Mouse (Mus musculus): ENCODE measurements around the gene Ttc7b. TPM values are rescaled to one million over a fixed set of nuclear protein-coding genes. Genes with fewer than 3 reads are reported as not detected.

Ttc7b gene
- polyA plus RNA-seq, 1 experiment from 2014 or later = 5.0 TPM

DNA sequence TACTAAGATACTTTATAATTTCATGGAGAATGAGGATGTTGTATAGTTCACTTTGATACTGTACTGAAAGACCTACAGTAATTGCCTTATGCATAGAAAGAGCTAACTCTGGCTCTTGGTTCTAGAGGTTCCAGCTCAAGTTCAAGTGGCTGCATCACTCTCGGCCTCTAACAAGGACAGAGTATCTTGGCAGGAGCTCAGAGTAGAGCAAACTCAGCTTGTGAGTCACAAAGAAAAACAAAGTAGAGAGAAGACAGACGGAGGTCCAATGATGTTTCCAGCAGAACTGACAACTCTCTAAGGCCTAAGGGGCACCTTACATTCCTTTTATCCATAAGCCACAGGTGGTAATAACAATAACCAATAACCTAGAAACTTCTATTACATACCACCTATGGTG, 150.8 kb downstream of the Ttc7b start:
- Histone ChIP-seq H3K36me3 (peaks cover 55% of the 10 kb centered on the region), H3K9me3 (no peaks in the 10 kb centered on the region), H3K4me2 (no peak overlapping the region), H3K9ac (no peak overlapping the region), H3K4me1 (no peaks in the 10 kb centered on the region), H3K4me3 (no peak overlapping the region), H3K27ac (no peak overlapping the region), H3K27me3 (no peaks in the 10 kb centered on the region)
- ATAC-seq (ENCODE audit: insufficient number of reproducible peaks, low FRiP score, low TSS enrichment, low read depth) = no peak
- WGBS = 92% methylated on average over 2 of the region's 2 CpGs

DNA sequence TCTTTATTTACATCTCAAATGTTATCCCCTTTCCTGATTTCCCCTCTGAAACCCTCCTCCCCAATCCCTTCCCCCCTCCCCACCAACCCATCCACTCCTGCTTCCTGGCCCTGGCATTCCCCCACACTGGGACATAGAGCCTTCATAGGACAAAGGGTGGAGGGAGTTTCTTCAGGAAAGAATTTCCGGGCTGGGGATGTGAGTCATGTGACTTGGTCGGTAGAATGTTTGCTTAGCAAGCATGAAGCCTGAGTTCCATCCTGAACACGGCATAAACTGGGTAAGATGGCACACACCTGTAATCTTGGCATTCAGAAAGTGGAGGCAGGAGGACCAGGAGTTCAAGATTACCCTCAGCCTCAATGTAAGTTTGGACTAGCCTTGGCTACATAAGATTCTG, 151.4 kb downstream of the Ttc7b start:
- Histone ChIP-seq H3K36me3 (peaks cover 54% of the 10 kb centered on the region), H3K4me1 (no peaks in the 10 kb centered on the region), H3K9ac (no peak overlapping the region), H3K27ac (no peak overlapping the region), H3K4me3 (no peak overlapping the region), H3K27me3 (no peaks in the 10 kb centered on the region), H3K4me2 (no peak overlapping the region), H3K9me3 (no peaks in the 10 kb centered on the region)
- no peak for ATAC-seq (ENCODE audit: insufficient number of reproducible peaks, low FRiP score, low TSS enrichment, low read depth)
- 69% methylated on average over 3 of the region's 3 CpGs for WGBS

DNA sequence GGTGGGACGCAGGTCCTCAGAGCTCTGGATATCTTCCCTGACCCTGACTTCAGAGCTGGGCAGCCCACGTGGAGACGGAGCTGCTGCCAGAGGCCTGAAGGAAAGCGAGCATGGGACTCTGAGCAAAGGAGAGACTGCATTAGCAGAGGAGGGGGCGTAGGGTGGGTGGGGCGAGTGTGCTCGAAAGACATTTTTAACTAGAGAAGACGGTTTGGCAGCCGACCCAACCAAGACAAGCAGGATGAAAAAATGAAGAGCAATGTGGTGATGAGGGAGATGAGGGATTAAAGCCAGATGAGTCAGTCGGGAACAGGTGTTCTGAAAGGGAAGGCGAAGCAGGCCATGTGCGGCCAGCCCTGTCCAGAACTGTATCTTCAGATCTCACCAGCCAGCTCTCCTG, 159.3 kb downstream of the Ttc7b start:
- H3K27ac ChIP-seq = no peak overlapping the region
- H3K36me3 ChIP-seq = peaks cover 32% of the 10 kb centered on the region
- peaks cover 9% of the 10 kb centered on the region for H3K4me1 ChIP-seq
- ATAC-seq (ENCODE audit: insufficient number of reproducible peaks, low FRiP score, low TSS enrichment, low read depth) = no peak
- no peak overlapping the region for H3K4me3 ChIP-seq
- H3K27me3 ChIP-seq = no peaks in the 10 kb centered on the region
- H3K9ac ChIP-seq = no peak overlapping the region
- H3K4me2 ChIP-seq = no peak overlapping the region
- no peaks in the 10 kb centered on the region for H3K9me3 ChIP-seq
- 74% methylated on average over 12 of the region's 12 CpGs for WGBS

DNA sequence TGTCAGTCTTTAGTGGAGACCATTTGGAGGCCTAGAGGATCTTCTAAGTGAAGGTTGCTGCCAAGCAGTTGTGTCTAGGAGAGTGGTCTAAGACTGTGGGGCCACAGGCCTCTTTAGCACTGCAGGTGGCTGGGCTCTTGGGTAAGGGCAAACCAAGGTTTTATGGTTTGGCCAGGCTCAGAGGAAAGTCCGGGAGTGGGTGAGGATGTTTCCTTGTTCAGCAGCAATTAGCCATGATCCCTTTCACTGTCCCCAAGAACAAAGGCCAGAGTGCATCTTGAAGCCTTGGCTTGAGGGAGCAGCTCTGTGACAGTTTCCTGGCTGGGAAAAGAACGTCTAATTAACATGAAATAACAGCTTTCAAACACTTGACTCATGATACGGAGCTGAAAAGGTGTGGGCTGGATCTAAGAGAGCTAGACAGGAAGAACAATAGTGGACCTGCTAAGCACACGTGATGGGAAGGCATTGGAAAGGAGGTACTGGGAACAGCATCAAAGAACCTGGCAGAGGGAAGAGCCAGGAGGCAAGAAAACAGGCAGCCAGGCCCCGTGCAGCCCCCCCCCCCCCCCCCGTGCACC, 162.5 kb downstream of the Ttc7b start:
- Histone ChIP-seq H3K27me3 (no peaks in the 10 kb centered on the region), H3K4me3 (no peak overlapping the region), H3K9me3 (no peaks in the 10 kb centered on the region), H3K4me2 (no peak overlapping the region), H3K36me3 (peaks cover 30% of the 10 kb centered on the region), H3K9ac (no peak overlapping the region), H3K27ac (no peak overlapping the region), H3K4me1 (peaks cover 2% of the 10 kb centered on the region; the same call in 1 of the 2 replicates)
- 71% methylated on average over 6 of the region's 6 CpGs for WGBS
- no peak for ATAC-seq (ENCODE audit: insufficient number of reproducible peaks, low FRiP score, low TSS enrichment, low read depth)

DNA sequence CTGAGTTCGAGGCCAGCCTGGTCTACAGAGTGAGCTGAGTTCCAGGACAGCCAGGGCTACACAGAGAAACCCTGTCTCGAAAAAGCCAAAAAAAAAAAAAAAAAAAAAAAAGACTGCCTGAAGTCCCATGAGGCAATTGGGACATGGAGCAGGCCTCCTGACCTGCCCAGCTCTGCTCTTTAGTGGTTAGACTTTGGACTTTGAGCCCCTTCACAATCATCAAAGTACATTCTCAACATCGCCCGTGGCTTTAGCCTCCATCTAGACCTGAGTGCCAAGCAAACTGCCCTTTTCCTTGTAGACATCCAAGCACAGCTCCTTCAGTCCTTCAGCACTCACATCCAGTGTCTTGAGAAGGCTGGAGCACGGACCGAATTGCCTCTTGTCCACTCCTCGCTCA, 164.2 kb downstream of the Ttc7b start:
- H3K27ac ChIP-seq = no peak overlapping the region
- 94% methylated on average over 7 of the region's 7 CpGs for WGBS
- H3K4me1 ChIP-seq = no peaks in the 10 kb centered on the region
- no peak overlapping the region for H3K9ac ChIP-seq
- ATAC-seq (ENCODE audit: insufficient number of reproducible peaks, low FRiP score, low TSS enrichment, low read depth) = no peak
- H3K4me3 ChIP-seq = no peak overlapping the region
- H3K4me2 ChIP-seq = no peak overlapping the region
- H3K36me3 ChIP-seq = peaks cover 38% of the 10 kb centered on the region
- no peaks in the 10 kb centered on the region for H3K9me3 ChIP-seq
- no peaks in the 10 kb centered on the region for H3K27me3 ChIP-seq

DNA sequence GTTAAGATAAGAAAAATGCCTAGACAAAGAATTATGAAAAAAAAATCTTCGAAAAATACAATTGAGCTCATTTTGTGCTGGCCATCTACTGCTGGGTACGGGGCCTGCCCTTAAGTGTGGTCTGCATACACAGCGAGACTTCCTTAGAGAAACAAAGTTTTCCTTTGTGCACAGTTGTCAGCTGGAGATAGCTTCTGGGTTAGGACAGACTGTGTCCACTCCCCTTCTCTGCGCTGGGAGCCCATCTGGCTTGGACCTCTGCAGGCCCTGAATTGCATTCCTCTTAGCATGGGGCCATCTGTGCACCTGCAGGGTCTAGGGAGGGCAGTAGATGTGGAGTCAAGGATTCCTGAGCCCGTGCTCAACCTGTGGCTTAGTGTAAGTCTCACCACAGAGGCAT, 165.1 kb downstream of the Ttc7b start:
- Histone ChIP-seq H3K4me2 (no peak overlapping the region), H3K4me1 (no peaks in the 10 kb centered on the region), H3K36me3 (peaks cover 43% of the 10 kb centered on the region), H3K27me3 (no peaks in the 10 kb centered on the region), H3K9ac (no peak overlapping the region), H3K27ac (no peak overlapping the region), H3K4me3 (no peak overlapping the region), H3K9me3 (no peaks in the 10 kb centered on the region)
- 80% methylated on average over 5 of the region's 5 CpGs for WGBS
- no peak for ATAC-seq (ENCODE audit: insufficient number of reproducible peaks, low FRiP score, low TSS enrichment, low read depth)

DNA sequence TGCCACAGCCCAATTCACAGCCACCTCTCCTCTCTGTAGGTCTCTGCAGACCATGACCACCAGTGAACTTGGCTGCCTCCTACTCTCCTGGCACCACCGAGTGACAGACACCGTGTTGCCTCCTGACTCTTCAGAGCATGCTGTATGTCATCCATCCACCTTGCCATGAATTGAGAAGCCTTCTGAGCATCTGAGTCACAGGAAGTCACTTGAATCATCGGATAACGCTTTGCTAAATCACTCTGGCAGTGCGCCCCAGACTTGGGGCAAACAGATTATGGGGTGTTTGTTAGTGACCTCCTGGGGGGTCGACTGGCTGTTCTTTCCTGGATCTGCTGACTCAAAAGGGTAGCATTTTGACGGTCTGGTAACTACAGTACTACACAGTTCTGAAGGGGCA, 166.7 kb downstream of the Ttc7b start:
- no peaks in the 10 kb centered on the region for H3K27me3 ChIP-seq
- peaks cover 49% of the 10 kb centered on the region for H3K36me3 ChIP-seq
- H3K4me3 ChIP-seq = no peak overlapping the region
- WGBS = 76% methylated on average over 7 of the region's 7 CpGs
- no peaks in the 10 kb centered on the region for H3K4me1 ChIP-seq
- H3K4me2 ChIP-seq = no peak overlapping the region
- ATAC-seq (ENCODE audit: insufficient number of reproducible peaks, low FRiP score, low TSS enrichment, low read depth) = no peak
- no peak overlapping the region for H3K27ac ChIP-seq
- H3K9me3 ChIP-seq = no peaks in the 10 kb centered on the region
- H3K9ac ChIP-seq = no peak overlapping the region

DNA sequence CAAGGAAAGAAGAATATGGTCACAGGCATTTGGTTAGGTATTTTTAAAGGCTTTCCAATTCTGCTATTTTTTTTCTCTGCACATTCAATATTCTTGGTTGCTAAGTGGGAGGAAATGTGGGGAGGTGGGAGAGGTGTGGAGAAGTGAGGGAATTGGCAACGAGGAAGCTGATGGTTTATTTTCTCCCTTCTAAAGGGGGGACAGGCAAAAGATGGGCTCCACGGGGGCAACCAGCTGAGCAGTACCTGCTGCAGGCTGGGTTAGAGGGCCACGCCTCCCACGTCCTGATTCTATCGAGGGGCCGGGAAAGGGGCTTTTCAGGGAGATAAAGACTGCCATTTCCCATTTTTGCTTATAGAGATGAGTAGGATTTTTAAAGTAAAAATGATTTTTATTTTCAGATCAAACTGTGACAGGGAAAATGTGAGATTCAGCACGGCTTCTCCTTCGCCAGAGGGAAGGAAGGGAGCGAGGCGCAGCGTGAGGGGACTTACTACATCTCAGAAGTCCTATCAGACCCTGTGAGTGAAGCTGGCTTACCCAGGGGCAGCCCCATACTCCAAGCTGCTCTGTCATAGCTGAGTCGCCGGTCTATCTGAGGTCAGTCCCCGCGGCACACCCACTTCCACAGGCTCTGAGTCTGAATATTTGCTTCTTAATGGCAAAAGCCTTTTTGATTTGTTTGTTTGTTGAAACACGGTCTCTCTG, 167.4 kb downstream of the Ttc7b start:
- Histone ChIP-seq H3K27ac (no peak overlapping the region), H3K9ac (no peak overlapping the region), H3K4me2 (no peak overlapping the region), H3K9me3 (no peaks in the 10 kb centered on the region), H3K27me3 (no peaks in the 10 kb centered on the region), H3K4me3 (no peak overlapping the region), H3K4me1 (no peaks in the 10 kb centered on the region), H3K36me3 (peaks cover 56% of the 10 kb centered on the region)
- no peak for ATAC-seq (ENCODE audit: insufficient number of reproducible peaks, low FRiP score, low TSS enrichment, low read depth)
- 84% methylated on average over 16 of the region's 16 CpGs for WGBS

DNA sequence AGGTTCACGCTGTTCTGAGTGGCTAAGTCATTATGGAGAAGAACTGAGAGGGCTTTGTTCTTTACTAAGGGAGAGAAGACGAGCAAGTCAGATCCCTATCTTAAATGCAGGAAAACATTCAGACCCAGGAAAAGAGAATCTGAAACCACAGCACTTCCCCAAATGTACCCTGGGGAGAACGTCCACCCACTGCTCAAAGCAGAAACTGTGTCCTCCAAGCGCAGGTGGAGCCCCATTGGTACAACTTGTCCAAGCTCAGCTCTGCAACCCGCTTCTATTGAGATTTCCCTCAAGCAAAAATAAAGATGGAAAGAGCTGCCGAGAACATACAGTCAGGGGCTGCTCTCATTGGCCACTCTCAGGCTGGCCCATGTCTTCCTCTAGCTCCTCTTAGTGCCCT, 168.5 kb downstream of the Ttc7b start:
- Histone ChIP-seq H3K4me2 (no peak overlapping the region), H3K36me3 (peaks cover 54% of the 10 kb centered on the region), H3K9ac (no peak overlapping the region), H3K9me3 (no peaks in the 10 kb centered on the region), H3K4me3 (no peak overlapping the region), H3K4me1 (no peaks in the 10 kb centered on the region), H3K27me3 (no peaks in the 10 kb centered on the region), H3K27ac (no peak overlapping the region)
- no peak for ATAC-seq (ENCODE audit: insufficient number of reproducible peaks, low FRiP score, low TSS enrichment, low read depth)
- 75% methylated on average over 6 of the region's 6 CpGs for WGBS

DNA sequence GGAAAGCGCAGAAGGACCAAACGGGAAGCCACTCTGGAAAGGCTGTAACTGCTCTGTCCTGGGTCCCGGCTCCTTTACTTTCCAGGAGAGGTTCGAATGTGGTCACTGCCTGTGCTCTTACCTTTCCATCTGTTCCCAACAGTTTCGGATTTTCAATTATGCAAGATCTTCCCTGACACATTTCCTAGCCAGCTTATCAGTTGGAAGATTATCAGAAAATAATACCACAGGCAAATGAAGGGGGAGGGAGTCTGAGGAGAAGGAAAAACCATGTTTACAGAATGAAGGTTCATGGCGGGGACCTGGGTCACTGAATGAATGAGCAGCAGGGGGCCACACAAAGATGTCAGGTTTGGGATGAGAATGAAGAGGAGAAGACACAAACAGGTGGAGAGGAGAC, 177.1 kb downstream of the Ttc7b start:
- no peaks in the 10 kb centered on the region for H3K27me3 ChIP-seq
- no peak overlapping the region for H3K4me2 ChIP-seq
- peaks cover 38% of the 10 kb centered on the region for H3K36me3 ChIP-seq
- no peak overlapping the region for H3K4me3 ChIP-seq
- H3K4me1 ChIP-seq = no peaks in the 10 kb centered on the region
- H3K27ac ChIP-seq = no peak overlapping the region
- 73% methylated on average over 6 of the region's 6 CpGs for WGBS
- no peak overlapping the region for H3K9ac ChIP-seq
- no peak for ATAC-seq (ENCODE audit: insufficient number of reproducible peaks, low FRiP score, low TSS enrichment, low read depth)
- H3K9me3 ChIP-seq = no peaks in the 10 kb centered on the region

DNA sequence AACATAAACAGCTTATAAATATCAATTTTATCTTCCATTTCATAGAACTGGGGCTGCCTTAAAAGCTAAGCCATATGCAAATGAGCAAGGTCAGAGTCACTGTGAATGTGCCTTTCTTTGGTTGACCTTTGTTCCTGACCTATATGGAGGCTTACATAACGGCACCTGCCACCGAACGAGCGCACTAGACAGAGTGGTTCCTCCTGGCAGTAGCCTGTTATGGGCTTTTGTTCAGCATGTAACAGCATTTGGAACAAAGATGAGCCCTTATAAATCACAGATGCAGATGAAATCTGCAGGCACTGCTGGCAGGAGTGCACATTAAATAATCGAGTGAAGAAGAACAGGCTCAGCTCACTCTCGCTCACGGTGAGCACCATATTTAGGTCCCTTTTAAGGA, 179.0 kb downstream of the Ttc7b start:
- H3K9ac ChIP-seq = no peak overlapping the region
- H3K27ac ChIP-seq = no peak overlapping the region
- H3K4me3 ChIP-seq = no peak overlapping the region
- 69% methylated on average over 7 of the region's 7 CpGs for WGBS
- H3K27me3 ChIP-seq = no peaks in the 10 kb centered on the region
- no peak for ATAC-seq (ENCODE audit: insufficient number of reproducible peaks, low FRiP score, low TSS enrichment, low read depth)
- peaks cover 29% of the 10 kb centered on the region for H3K36me3 ChIP-seq
- no peaks in the 10 kb centered on the region for H3K9me3 ChIP-seq
- no peaks in the 10 kb centered on the region for H3K4me1 ChIP-seq
- H3K4me2 ChIP-seq = no peak overlapping the region

DNA sequence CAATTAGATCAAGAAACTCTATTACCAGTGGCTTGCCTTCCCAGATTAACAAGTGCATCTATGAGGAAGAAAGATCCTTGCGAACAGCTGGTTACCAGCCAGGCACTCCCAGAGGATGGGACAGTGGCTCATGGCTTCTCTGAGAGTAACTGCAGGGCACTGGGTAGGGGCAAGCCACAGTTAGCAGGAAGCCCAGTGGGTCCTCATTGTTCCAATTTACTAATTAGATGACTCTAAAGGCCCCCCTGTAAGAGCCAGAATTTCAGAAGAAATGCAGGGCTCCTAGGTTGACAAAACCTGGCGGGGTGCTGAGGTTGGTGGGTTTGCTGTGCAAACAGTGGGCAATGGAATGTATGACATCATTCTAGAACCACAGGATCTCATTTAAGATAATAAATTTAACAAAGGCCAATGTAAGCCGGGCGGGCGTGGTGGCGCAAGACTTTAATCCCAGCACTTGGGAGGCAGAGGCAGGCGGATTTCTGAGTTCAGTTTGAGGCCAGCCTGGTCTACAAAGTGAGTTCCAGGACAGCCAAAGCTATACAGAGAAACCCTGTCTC, 179.6 kb downstream of the Ttc7b start:
- Histone ChIP-seq H3K36me3 (peaks cover 24% of the 10 kb centered on the region), H3K9ac (no peak overlapping the region), H3K4me2 (no peak overlapping the region), H3K4me1 (no peaks in the 10 kb centered on the region), H3K27me3 (no peaks in the 10 kb centered on the region), H3K27ac (no peak overlapping the region), H3K4me3 (no peak overlapping the region), H3K9me3 (no peaks in the 10 kb centered on the region)
- no peak for ATAC-seq (ENCODE audit: insufficient number of reproducible peaks, low FRiP score, low TSS enrichment, low read depth)
- WGBS = 89% methylated on average over 7 of the region's 7 CpGs
